Mouse (Mus musculus): ENCODE results near the gene Fam71a. TPM values are rescaled to one million over a fixed set of nuclear protein-coding genes. Genes with fewer than 3 reads are reported as not detected.

Fam71a gene
- total and polyA plus RNA-seq, 3 experiments = not detected

GRCm38 (mm10) chr1:191125811-191126638 lies 38.6 kb downstream of the Fam71a start:
- peak; percentile 83 for DNase-seq (ENCODE audit: extremely low read depth)
- no peaks in the 10 kb centered on the region for H3K36me3 ChIP-seq (replicated peaks in 1 of 2; ENCODE audit: control insufficient read depth in 1 of 2, insufficient read depth in 1 of 2, low read length in 1 of 2)
- in situ Hi-C loops (cut with MboI; ENCODE audit: low pct_ligation_motif_present, low pct_unique_long_range_greater_than_20kb, low sequenced_read_pairs) = loop anchor here (5.0 kb wide), 1 partner anchor 34 kb away; no protein-coding TSS in a partner anchor
- no peaks in the 10 kb centered on the region for H3K27me3 ChIP-seq (replicated peaks)
- H3K27ac ChIP-seq (ENCODE audit: insufficient read depth, low read depth) = no peak overlapping the region
- H3K79me2 ChIP-seq (replicated peaks; ENCODE audit: control insufficient read depth, extremely low read depth, insufficient read depth, poor library complexity, severe bottlenecking) = no peaks in the 10 kb centered on the region
- no peak overlapping the region for H3K9ac ChIP-seq (ENCODE audit: insufficient read depth, low read depth)
- H3K9me3 ChIP-seq (replicated peaks; ENCODE audit: low read length) = peaks cover 18% of the 10 kb centered on the region
- H3K4me1 ChIP-seq (ENCODE audit: control insufficient read depth in 1 of 2, insufficient read depth in 2 of 2) = peaks cover 22 to 42% of the 10 kb centered on the region in 2 experiments
- TF ChIP-seq JUN (IDR thresholded peaks at IDR 0.05; ENCODE audit: insufficient read depth, low read depth, low read length) (no peak), MAZ (IDR thresholded peaks at IDR 0.05; ENCODE audit: low read depth, low read length) (peak; percentile 68; the same call in 1 of the 2 replicates), USF1 (IDR thresholded peaks at IDR 0.05; ENCODE audit: low read depth, low read length) (no peak), BHLHE40 (IDR thresholded peaks at IDR 0.05; ENCODE audit: low read depth, low read length) (peak; percentile 56), CHD1 (IDR thresholded peaks at IDR 0.05; ENCODE audit: low read depth, low read length) (no peak), ZNF384 (IDR thresholded peaks at IDR 0.05; ENCODE audit: low read depth, low read length) (no peak), RCOR1 (conservative IDR thresholded peaks at IDR 0.05; ENCODE audit: low read depth, low read length) (no peak), JUND (conservative IDR thresholded peaks at IDR 0.05; ENCODE audit: low read depth, low read length) (no peak), IRF4 (IDR thresholded peaks at IDR 0.05; ENCODE audit: low read depth, low read length) (peak; percentile 77; the same call in 1 of the 2 replicates), UBTF (IDR thresholded peaks at IDR 0.05; ENCODE audit: low read depth, low read length) (peak; percentile 88), ETS1 (conservative IDR thresholded peaks at IDR 0.05; ENCODE audit: low read depth, low read length) (0 out of 2 replicates have a peak, but pooled peaks have one; percentile 29), CTCF (conservative IDR thresholded peaks at IDR 0.05 in 1 of 2, IDR thresholded peaks at IDR 0.05 in 1 of 2; ENCODE audit: low read depth in 2 of 2, low read length in 2 of 2) (peak; percentile 21 to 98; a peak in 3 of 4 replicates), ZKSCAN1 (IDR thresholded peaks at IDR 0.05; ENCODE audit: borderline replicate concordance, low read depth, low read length) (no peak), MEF2A (IDR thresholded peaks at IDR 0.05; ENCODE audit: borderline replicate concordance, low read depth, low read length) (peak; percentile 82), KAT2A (IDR thresholded peaks at IDR 0.05; ENCODE audit: insufficient replicate concordance, low read length) (0 out of 2 replicates have a peak, but pooled peaks have one; percentile 14), NELFE (IDR thresholded peaks at IDR 0.05; ENCODE audit: low read depth, low read length) (peak; percentile 50; the same call in 1 of the 2 replicates), USF2 (conservative IDR thresholded peaks at IDR 0.05; ENCODE audit: low read depth, low read length) (no peak), ZMIZ1 (IDR thresholded peaks at IDR 0.05; ENCODE audit: low read depth, low read length) (no peak), NRF1 (IDR thresholded peaks at IDR 0.05; ENCODE audit: low read depth, low read length) (peak; percentile 30; the same call in 1 of the 2 replicates), MAX (IDR thresholded peaks at IDR 0.05; ENCODE audit: low read length) (peak; percentile 40; the same call in 1 of the 2 replicates), POLR2A (IDR thresholded peaks at IDR 0.05; ENCODE audit: low read depth, low read length) (no peak), CHD2 (IDR thresholded peaks at IDR 0.05; ENCODE audit: low read length) (no peak), MXI1 (IDR thresholded peaks at IDR 0.05; ENCODE audit: low read depth, low read length) (0 out of 2 replicates have a peak, but pooled peaks have one; percentile 41), SMC3 (IDR thresholded peaks at IDR 0.05; ENCODE audit: low read depth, low read length) (peak; percentile 100), MYC (IDR thresholded peaks at IDR 0.05; ENCODE audit: low read depth, low read length) (0 out of 2 replicates have a peak, but pooled peaks have one; percentile 23), RAD21 (IDR thresholded peaks at IDR 0.05; ENCODE audit: low read depth, low read length) (peak; percentile 97), E2F4 (IDR thresholded peaks at IDR 0.05; ENCODE audit: insufficient replicate concordance, low read depth, low read length) (no peak), POLR2AphosphoS2 (IDR thresholded peaks at IDR 0.05; ENCODE audit: low read depth, low read length) (no peak), GABPA (IDR thresholded peaks at IDR 0.05; ENCODE audit: insufficient replicate concordance, low read depth, low read length) (no peak), MAFK (IDR thresholded peaks at IDR 0.05; ENCODE audit: insufficient replicate concordance, low read length) (no peak), ELF1 (IDR thresholded peaks at IDR 0.05; ENCODE audit: low read depth, low read length) (peak; percentile 60), EP300 (IDR thresholded peaks at IDR 0.05; ENCODE audit: low read length) (no peak), HCFC1 (IDR thresholded peaks at IDR 0.05; ENCODE audit: low read depth, low read length) (peak; percentile 40; the same call in 1 of the 2 replicates), SIN3A (IDR thresholded peaks at IDR 0.05; ENCODE audit: low read length) (peak; percentile 66; the same call in 1 of the 2 replicates), PAX5 (IDR thresholded peaks at IDR 0.05; ENCODE audit: low read length) (no peak), ZC3H11A (IDR thresholded peaks at IDR 0.05; ENCODE audit: low read depth, low read length) (peak; percentile 96), TBP (conservative IDR thresholded peaks at IDR 0.05; ENCODE audit: low read depth, low read length) (no peak), TCF12 (IDR thresholded peaks at IDR 0.05; ENCODE audit: low read depth, low read length) (peak; percentile 76)
- dilution Hi-C loops (cut with MboI; ENCODE audit: extremely low pct_ligation_motif_present, extremely low pct_unique_long_range_greater_than_20kb, low sequenced_read_pairs) = no loop called here
- H3K4me2 ChIP-seq (ENCODE audit: insufficient read depth, low read depth, poor library complexity, severe bottlenecking) = peak overlapping the region; percentile 55
- H3K4me3 ChIP-seq (replicated peaks in 1 of 3; ENCODE audit: low read depth in 2 of 3, low read length in 2 of 3, poor library complexity in 1 of 3) = peak overlapping the region in 2 of 3 experiments; percentile 7 to 10

Measured in CH12.LX (cell line).